Mouse (Mus musculus) G1E (cell line): ENCODE results near the gene Calm3. TPM values are rescaled to one million over a fixed set of nuclear protein-coding genes. Genes with fewer than 3 reads are reported as not detected.

ENCODE experiments used
- ATAC-seq: 2 replicates; pipeline ENCODE4 v1.8.0; 2016; ENCODE audit warnings: mild to moderate bottlenecking; ENCODE audit not compliant: insufficient number of reproducible peaks, poor library complexity, low FRiP score, severe bottlenecking; ENCODE audit errors: extremely low read depth
- DNase-seq: peaks from one replicate; pipeline ENCODE4 v3.0.0; 2012; ENCODE audit warnings: low spot score
- H3K27me3 ChIP-seq: 2 replicates; pipeline ENCODE4 v1.6.1; 2012; ENCODE audit warnings: mild to moderate bottlenecking, low read length, inconsistent platforms; ENCODE audit not compliant: insufficient read depth
- H3K36me3 ChIP-seq: replicated peaks from 2 replicates; pipeline ENCODE3; 2012; ENCODE audit warnings: mild to moderate bottlenecking, inconsistent platforms
- H3K4me1 ChIP-seq: 2 replicates; pipeline ENCODE4 v1.6.1; 2012; ENCODE audit warnings: low read depth, low read length, inconsistent platforms, mixed read lengths; ENCODE audit not compliant: insufficient read depth
- H3K4me3 ChIP-seq: 2 replicates; pipeline ENCODE4 v1.5.1; 2012; ENCODE audit warnings: low read depth, mild to moderate bottlenecking, inconsistent platforms, low read length, moderate library complexity, mixed read lengths
- H3K9me3 ChIP-seq: replicated peaks from 2 replicates; pipeline ENCODE4 v1.6.1; 2012; ENCODE audit warnings: inconsistent platforms
- CTCF ChIP-seq: IDR thresholded peaks from 2 replicates; pipeline ENCODE4 v1.5.1; 2012; ENCODE audit warnings: low read depth, low read length, inconsistent platforms, mixed read lengths
- GATA1 ChIP-seq: IDR thresholded peaks from 2 replicates; pipeline ENCODE4 v1.6.1; 2012; ENCODE audit warnings: borderline replicate concordance, low read length, inconsistent platforms, mixed read lengths
- GATA2 ChIP-seq: IDR thresholded peaks from 2 replicates; pipeline ENCODE4 v1.6.1; 2012; ENCODE audit warnings: low read depth, low read length, inconsistent platforms, borderline replicate concordance
- POLR2AphosphoS5 ChIP-seq: IDR thresholded peaks from 2 replicates; pipeline ENCODE4 v1.6.1; 2012; ENCODE audit warnings: low read depth, low read length, inconsistent platforms; ENCODE audit not compliant: insufficient replicate concordance
- TAL1 ChIP-seq: conservative IDR thresholded peaks from 2 replicates; pipeline ENCODE4 v1.6.1; 2012; ENCODE audit warnings: low read depth, low read length, inconsistent platforms, mixed read lengths
- polyA plus RNA-seq: library from polyadenylated mRNA; stranded (reverse); fragments of >175 nt; gene quantifications from 2 replicates; pipeline ENCODE4 v1.2.3, GENCODE M21; 2012
- total RNA-seq, 2 experiments: library from RNA; stranded (forward) in 1 of 2; stranded (reverse) in 1 of 2; fragments of 200-1000 nt in 1 of 2; fragments of >200 nt in 1 of 2; fragmentation: Nextera tagmentation in 1 of 2; gene quantifications; 2 replicates each; pipeline ENCODE4 v1.2.3; 2014 to 2017

Gene Calm3
- total and polyA plus RNA-seq, 3 experiments, result 157 to 792 (median 344) TPM

GRCm38 (mm10) chr7:16947349-16947895, 23.5 kb upstream of the Calm3 start:
- DNase-seq (no peak), ATAC-seq (no peak)
- peaks cover 9% of the 10 kb centered on the region for H3K4me1 ChIP-seq
- H3K36me3 ChIP-seq, result no peaks in the 10 kb centered on the region
- TF ChIP-seq POLR2AphosphoS5, result no peak
- TF ChIP-seq TAL1, result no peak
- TF ChIP-seq GATA1, result no peak
- TF ChIP-seq CTCF, result no peak
- no peak for TF ChIP-seq GATA2
- H3K27me3 ChIP-seq, result peaks cover 32% of the 10 kb centered on the region
- no peak overlapping the region for H3K4me3 ChIP-seq
- H3K9me3 ChIP-seq, result peaks cover 9% of the 10 kb centered on the region

- Histone ChIP-seq H3K9me3 (peaks cover 9% of the 10 kb centered on the region), H3K36me3 (no peaks in the 10 kb centered on the region), H3K27me3 (peaks cover 32% of the 10 kb centered on the region), H3K4me1 (peaks cover 9% of the 10 kb centered on the region), H3K4me3 (no peak overlapping the region)
- TF ChIP-seq CTCF (no peak), POLR2AphosphoS5 (no peak), TAL1 (no peak), GATA1 (no peak), GATA2 (no peak)
- DNase-seq (no peak), ATAC-seq (no peak)
Observed at GRCm38 (mm10) chr7:16946441-16947348, 22.8 kb upstream of the Calm3 start.

- Histone ChIP-seq H3K36me3 (no peaks in the 10 kb centered on the region), H3K4me3 (no peak overlapping the region), H3K4me1 (peaks cover 6% of the 10 kb centered on the region), H3K27me3 (peaks cover 35% of the 10 kb centered on the region), H3K9me3 (peaks cover 9% of the 10 kb centered on the region)
- no peak for DNase-seq
- ATAC-seq, result no peak
- TF ChIP-seq TAL1, result no peak
- no peak for TF ChIP-seq GATA2
- no peak for TF ChIP-seq CTCF
- no peak for TF ChIP-seq POLR2AphosphoS5
- no peak for TF ChIP-seq GATA1
Observed at GRCm38 (mm10) chr7:16945419-16945818, 21.5 kb upstream of the Calm3 start.

- peaks cover 36% of the 10 kb centered on the region for H3K27me3 ChIP-seq
- peaks cover under 1% of the 10 kb centered on the region; the same call in 1 of the 2 replicates for H3K4me1 ChIP-seq
- DNase-seq (no peak), ATAC-seq (no peak)
- H3K4me3 ChIP-seq, result no peak overlapping the region
- no peak for TF ChIP-seq POLR2AphosphoS5
- no peak for TF ChIP-seq CTCF
- no peak for TF ChIP-seq TAL1
- TF ChIP-seq GATA2, result no peak
- no peak for TF ChIP-seq GATA1
- no peaks in the 10 kb centered on the region for H3K36me3 ChIP-seq
- H3K9me3 ChIP-seq, result peaks cover 9% of the 10 kb centered on the region
Observed at GRCm38 (mm10) chr7:16944808-16945315, 20.9 kb upstream of the Calm3 start.

GRCm38 (mm10) chr7:16944061-16944807, 20.3 kb upstream of the Calm3 start, which contains the start of gene Pnmal2:
Gene Pnmal2, plus strand, starts transcription at chr7:16944682.
- DNase-seq (no peak), ATAC-seq (no peak)
- Histone ChIP-seq H3K36me3 (no peaks in the 10 kb centered on the region), H3K4me1 (no peaks in the 10 kb centered on the region), H3K4me3 (no peak within 1 kb of the TSS), H3K9me3 (peaks cover 9% of the 10 kb centered on the region), H3K27me3 (peaks cover 34% of the 10 kb centered on the region)
- TF ChIP-seq GATA2 (no peak), GATA1 (no peak), CTCF (no peak), POLR2AphosphoS5 (no peak)
